Mouse (Mus musculus): ENCODE measurements at regions not wholly inside any gene's neighbourhood (a gene's known extent, or its start where the extent isn't known, plus 50 kb on each side); places are given as distances from the start of the nearest gene placed in this dataset.

- no peak for TF ChIP-seq CTCF (conservative IDR thresholded peaks at IDR 0.05; ENCODE audit: low read length)
- no peak for TF ChIP-seq NANOG (IDR thresholded peaks at IDR 0.05; ENCODE audit: borderline replicate concordance, low read length)
- no peak for TF ChIP-seq POU5F1 (IDR thresholded peaks at IDR 0.05; ENCODE audit: borderline replicate concordance, low read length)
Observed at GRCm38 (mm10) chr9:113508821-113509220, 199.2 kb downstream of the Pdcd6ip start.

All from E14TG2a.4 (cell line).